Mouse (Mus musculus): ENCODE results near the gene Slc6a11. TPM values are rescaled to one million over a fixed set of nuclear protein-coding genes. Genes with fewer than 3 reads are reported as not detected.

Slc6a11 gene
- polyA plus RNA-seq, 1 experiment from 2014 or later = 0.91 TPM

DNA sequence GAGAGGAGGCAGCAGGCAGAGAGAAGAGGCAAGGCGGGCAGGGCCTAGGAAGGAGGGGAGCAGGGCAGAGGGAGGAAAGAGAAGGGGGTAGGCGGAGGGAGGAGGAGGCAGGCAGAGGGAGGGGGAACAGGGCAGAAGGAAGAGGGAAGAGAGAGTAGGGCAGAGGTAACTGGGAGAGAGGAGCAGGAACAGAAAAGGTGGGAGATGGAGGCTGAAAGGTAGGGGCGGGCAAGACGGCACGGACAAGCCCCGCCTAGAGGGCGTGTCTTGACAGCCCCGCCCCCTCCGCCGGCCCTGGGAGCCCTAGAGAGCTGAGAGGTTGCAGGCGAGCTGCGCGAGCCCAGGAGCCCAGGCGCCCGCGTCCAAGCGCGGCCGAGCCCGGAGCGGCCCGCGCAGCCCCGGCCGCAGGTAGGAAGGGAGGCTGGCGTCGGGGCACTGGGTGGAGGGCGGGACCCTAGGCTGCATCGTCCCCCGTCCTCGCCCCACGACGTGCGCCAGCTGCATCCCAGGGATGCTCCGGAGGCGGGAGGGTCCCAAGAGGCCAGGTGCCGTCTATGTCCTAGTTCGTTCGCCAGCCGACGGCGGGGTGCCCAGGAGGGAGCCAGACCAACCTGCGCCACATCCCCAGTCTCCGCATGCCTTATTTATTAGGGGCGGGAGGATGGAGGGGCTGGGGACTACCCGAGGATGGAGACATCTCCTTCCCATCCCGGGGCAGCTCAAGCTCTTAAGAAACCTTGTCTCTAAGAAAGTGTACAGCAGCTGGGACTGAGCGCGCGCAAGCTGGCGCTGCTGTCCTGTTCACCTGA is 151.6 kb downstream of the Slc6a11 start, which contains the start of gene Slc6a1:
Slc6a1 (plus strand) TSS at position 167 of the 809 bp plus-strand sequence.
- Histone ChIP-seq H3K36me3 (ENCODE audit: control insufficient read depth, insufficient read depth, low read length) (no peaks in the 10 kb centered on the region), H3K4me2 (replicated peaks; ENCODE audit: low read depth, low read length) (peak within 1 kb of the TSS; percentile 68), H3K27me3 (ENCODE audit: control insufficient read depth, insufficient read depth, low read length) (peaks cover 29% of the 10 kb centered on the region), H3K9me3 (ENCODE audit: control insufficient read depth, low read length) (no peaks in the 10 kb centered on the region), H3K4me3 (ENCODE audit: low read depth, low read length) (peak within 1 kb of the TSS; percentile 54), H3K9ac (ENCODE audit: low read depth, low read length) (peak within 1 kb of the TSS; percentile 74), H3K27ac (ENCODE audit: low read depth, low read length) (no peak within 1 kb of the TSS), H3K4me1 (replicated peaks; ENCODE audit: control insufficient read depth, insufficient read depth, low read length) (peaks cover 7% of the 10 kb centered on the region; the same call in 1 of the 2 replicates)
- ATAC-seq (ENCODE audit: low FRiP score) (peak; percentile 92), DNase-seq (ENCODE audit: low spot score) (peak; percentile 87)
- 1% methylated on average over 43 of the region's 51 CpGs for WGBS

DNA sequence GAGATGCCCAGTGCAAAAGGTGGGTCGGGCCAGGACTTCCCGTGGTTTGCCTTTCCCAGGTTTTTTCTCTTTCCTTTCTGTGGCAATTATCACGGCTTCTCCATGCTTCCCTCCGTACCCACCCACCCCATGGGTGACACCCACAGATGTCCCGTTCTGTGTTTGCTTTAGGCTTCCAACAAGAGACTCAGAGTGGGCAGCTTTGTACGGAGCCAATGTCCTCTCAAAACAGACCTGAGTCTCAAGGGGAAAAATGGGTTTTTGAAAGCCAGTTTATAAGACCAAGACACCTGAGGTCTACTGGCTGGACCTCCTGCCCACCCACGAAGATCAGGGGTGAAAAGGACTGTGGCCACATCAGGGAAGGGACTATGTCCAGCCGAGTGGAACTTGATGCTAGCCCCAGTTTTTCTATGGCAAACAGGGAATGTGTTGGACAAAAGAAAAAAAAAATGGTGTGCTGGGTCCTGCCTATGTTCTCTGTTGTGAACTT is 152.3 kb downstream of the Slc6a11 start:
- peak overlapping the region; percentile 68 for H3K4me2 ChIP-seq (replicated peaks; ENCODE audit: low read depth, low read length)
- H3K27me3 ChIP-seq (ENCODE audit: control insufficient read depth, insufficient read depth, low read length) = peaks cover 29% of the 10 kb centered on the region
- no peaks in the 10 kb centered on the region for H3K9me3 ChIP-seq (ENCODE audit: control insufficient read depth, low read length)
- 15% methylated on average over 8 of the region's 8 CpGs for WGBS
- H3K4me3 ChIP-seq (ENCODE audit: low read depth, low read length) = peak overlapping the region; percentile 54
- peaks cover 7% of the 10 kb centered on the region; the same call in 1 of the 2 replicates for H3K4me1 ChIP-seq (replicated peaks; ENCODE audit: control insufficient read depth, insufficient read depth, low read length)
- no peak for ATAC-seq (ENCODE audit: low FRiP score)
- H3K9ac ChIP-seq (ENCODE audit: low read depth, low read length) = peak overlapping the region; percentile 74
- DNase-seq (ENCODE audit: low spot score) = peak; percentile 40
- H3K27ac ChIP-seq (ENCODE audit: low read depth, low read length) = no peak overlapping the region
- no peaks in the 10 kb centered on the region for H3K36me3 ChIP-seq (ENCODE audit: control insufficient read depth, insufficient read depth, low read length)

DNA sequence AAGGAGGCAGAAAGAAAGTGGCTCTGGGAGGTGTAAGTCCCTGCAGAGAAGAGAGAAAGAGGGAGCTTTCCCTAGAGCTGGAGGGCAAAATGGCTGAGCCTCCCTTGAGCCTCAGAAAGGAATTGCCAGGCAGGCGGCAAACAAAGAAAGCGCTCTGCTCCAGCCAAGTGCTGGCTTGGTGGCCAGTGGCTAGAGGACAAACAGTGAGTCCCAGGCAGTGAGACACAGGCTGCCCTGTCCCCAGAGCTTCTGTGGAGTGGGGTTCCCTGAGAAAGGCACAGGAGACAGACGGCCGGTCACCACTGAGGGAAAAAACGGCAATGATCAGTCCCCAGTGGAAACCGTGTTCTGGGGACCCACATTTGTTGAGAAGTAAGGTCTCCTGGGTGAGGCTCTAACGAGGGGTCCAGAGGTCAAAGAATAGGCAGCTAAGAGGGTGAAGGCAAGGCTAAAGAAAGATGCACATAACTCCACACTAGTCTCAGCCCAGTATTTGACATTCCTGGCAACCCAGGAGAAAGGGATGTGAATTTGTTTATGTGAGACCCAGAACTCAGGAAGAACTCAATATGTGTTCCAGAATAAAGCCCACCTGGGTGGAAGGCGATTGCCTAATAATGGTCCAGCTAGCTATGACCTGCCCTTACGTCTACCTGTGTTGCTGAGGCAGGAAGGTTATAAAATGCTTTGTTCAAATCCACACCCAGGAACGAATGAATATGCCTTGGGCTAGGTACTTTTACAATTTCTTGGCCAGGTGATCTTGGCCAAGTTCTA is 153.1 kb downstream of the Slc6a11 start:
- H3K27me3 ChIP-seq (ENCODE audit: control insufficient read depth, insufficient read depth, low read length) = peaks cover 29% of the 10 kb centered on the region
- H3K4me1 ChIP-seq (replicated peaks; ENCODE audit: control insufficient read depth, insufficient read depth, low read length) = peaks cover 7% of the 10 kb centered on the region; the same call in 1 of the 2 replicates
- peak overlapping the region; percentile 74 for H3K9ac ChIP-seq (ENCODE audit: low read depth, low read length)
- WGBS = 51% methylated on average over 10 of the region's 10 CpGs
- H3K4me3 ChIP-seq (ENCODE audit: low read depth, low read length) = peak overlapping the region; percentile 54
- peak overlapping the region; percentile 68 for H3K4me2 ChIP-seq (replicated peaks; ENCODE audit: low read depth, low read length)
- H3K9me3 ChIP-seq (ENCODE audit: control insufficient read depth, low read length) = no peaks in the 10 kb centered on the region
- peak; percentile 42 for DNase-seq (ENCODE audit: low spot score)
- H3K27ac ChIP-seq (ENCODE audit: low read depth, low read length) = 0 out of 2 replicates have a peak overlapping the region, but pooled peaks have one; percentile 5
- ATAC-seq (ENCODE audit: low FRiP score) = no peak
- no peaks in the 10 kb centered on the region for H3K36me3 ChIP-seq (ENCODE audit: control insufficient read depth, insufficient read depth, low read length)

DNA sequence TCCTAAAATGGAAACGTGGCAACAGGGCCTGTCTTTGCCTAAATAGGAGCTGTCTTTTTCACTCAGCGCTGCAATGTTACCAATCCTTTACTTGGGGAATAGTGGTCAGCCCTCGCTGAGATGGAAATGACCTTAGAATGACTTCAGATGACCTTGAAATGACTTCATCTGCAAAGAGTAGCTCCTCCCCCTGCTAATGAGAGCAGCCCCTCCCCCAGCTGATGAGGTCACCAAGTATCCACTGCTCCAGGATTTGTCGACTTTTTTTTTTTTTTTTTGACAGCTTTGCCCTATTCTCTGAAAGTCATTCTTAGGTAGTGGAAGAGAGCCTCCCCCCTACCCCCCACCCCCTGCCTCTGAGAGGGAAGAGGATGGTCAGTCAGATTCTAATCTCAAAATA is 154.4 kb downstream of the Slc6a11 start:
- no peaks in the 10 kb centered on the region for H3K9me3 ChIP-seq (ENCODE audit: control insufficient read depth, low read length)
- no peak overlapping the region for H3K9ac ChIP-seq (ENCODE audit: low read depth, low read length)
- ATAC-seq (ENCODE audit: low FRiP score) (no peak), DNase-seq (ENCODE audit: low spot score) (no peak)
- peaks cover 19% of the 10 kb centered on the region for H3K4me1 ChIP-seq (replicated peaks; ENCODE audit: control insufficient read depth, insufficient read depth, low read length)
- H3K4me3 ChIP-seq (ENCODE audit: low read depth, low read length) = no peak overlapping the region
- no peak overlapping the region for H3K27ac ChIP-seq (ENCODE audit: low read depth, low read length)
- H3K36me3 ChIP-seq (ENCODE audit: control insufficient read depth, insufficient read depth, low read length) = no peaks in the 10 kb centered on the region
- no peak overlapping the region for H3K4me2 ChIP-seq (replicated peaks; ENCODE audit: low read depth, low read length)
- WGBS = 31% methylated on average over 4 of the region's 4 CpGs
- H3K27me3 ChIP-seq (ENCODE audit: control insufficient read depth, insufficient read depth, low read length) = peaks cover 27% of the 10 kb centered on the region

DNA sequence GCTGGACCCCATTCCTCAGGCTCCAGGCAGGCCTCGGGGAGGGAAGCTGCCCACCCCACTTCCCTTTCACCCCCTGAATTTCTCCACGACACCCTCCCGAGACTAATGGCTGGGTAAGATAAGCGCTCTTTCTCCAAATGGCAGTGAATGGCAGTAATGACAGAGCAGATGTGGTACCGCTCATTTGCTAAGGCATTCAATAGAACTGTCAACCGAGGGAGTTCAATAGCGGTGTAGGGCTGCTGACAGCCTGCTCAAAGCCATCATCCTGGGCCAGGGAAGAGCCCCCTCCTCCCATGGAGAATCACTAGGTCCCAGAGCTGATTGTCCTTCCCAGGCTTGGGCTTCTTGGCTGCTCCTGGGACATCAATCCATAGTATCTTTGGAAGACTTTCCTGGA is 158.1 kb downstream of the Slc6a11 start:
- H3K9me3 ChIP-seq (ENCODE audit: control insufficient read depth, low read length) = no peaks in the 10 kb centered on the region
- no peak overlapping the region for H3K4me2 ChIP-seq (replicated peaks; ENCODE audit: low read depth, low read length)
- no peak overlapping the region for H3K9ac ChIP-seq (ENCODE audit: low read depth, low read length)
- WGBS = 19% methylated on average over 7 of the region's 7 CpGs
- ATAC-seq (ENCODE audit: low FRiP score) (peak; percentile 51), DNase-seq (ENCODE audit: low spot score) (peak; percentile 44)
- H3K27ac ChIP-seq (ENCODE audit: low read depth, low read length) = peak overlapping the region; percentile 61
- H3K4me1 ChIP-seq (replicated peaks; ENCODE audit: control insufficient read depth, insufficient read depth, low read length) = peaks cover 26% of the 10 kb centered on the region
- no peaks in the 10 kb centered on the region for H3K36me3 ChIP-seq (ENCODE audit: control insufficient read depth, insufficient read depth, low read length)
- peaks cover 10% of the 10 kb centered on the region for H3K27me3 ChIP-seq (ENCODE audit: control insufficient read depth, insufficient read depth, low read length)
- no peak overlapping the region for H3K4me3 ChIP-seq (ENCODE audit: low read depth, low read length)

DNA sequence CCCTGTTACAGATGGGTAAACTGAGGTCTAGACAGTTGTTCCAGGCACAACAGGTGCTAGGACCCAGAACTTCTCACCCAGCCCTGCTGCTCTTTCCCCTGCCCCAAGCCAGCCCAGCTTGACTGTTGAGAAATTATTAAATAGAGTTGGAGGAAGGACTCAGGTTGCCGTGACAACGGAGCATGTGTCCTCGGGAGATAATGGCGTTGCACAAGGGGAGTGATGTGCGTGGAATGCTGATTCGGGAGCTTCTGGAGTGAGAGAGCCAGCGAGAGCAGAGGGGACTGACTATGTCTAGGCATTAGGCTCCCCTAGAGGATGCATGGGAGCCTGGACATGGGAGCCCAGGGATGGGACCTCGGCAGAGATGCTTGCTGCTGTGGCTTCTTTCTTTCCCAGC is 159.1 kb downstream of the Slc6a11 start:
- no peak overlapping the region for H3K4me3 ChIP-seq (ENCODE audit: low read depth, low read length)
- peak overlapping the region; percentile 31; the same call in 1 of the 2 replicates for H3K9ac ChIP-seq (ENCODE audit: low read depth, low read length)
- peak overlapping the region; percentile 85 for H3K27ac ChIP-seq (ENCODE audit: low read depth, low read length)
- DNase-seq (ENCODE audit: low spot score) = peak; percentile 92
- WGBS = 38% methylated on average over 8 of the region's 8 CpGs
- H3K36me3 ChIP-seq (ENCODE audit: control insufficient read depth, insufficient read depth, low read length) = no peaks in the 10 kb centered on the region
- peaks cover 2% of the 10 kb centered on the region; the same call in 1 of the 2 replicates for H3K27me3 ChIP-seq (ENCODE audit: control insufficient read depth, insufficient read depth, low read length)
- H3K4me1 ChIP-seq (replicated peaks; ENCODE audit: control insufficient read depth, insufficient read depth, low read length) = peaks cover 25% of the 10 kb centered on the region
- peak overlapping the region; percentile 17; the same call in 1 of the 2 replicates for H3K4me2 ChIP-seq (replicated peaks; ENCODE audit: low read depth, low read length)
- peak; percentile 88 for ATAC-seq (ENCODE audit: low FRiP score)
- no peaks in the 10 kb centered on the region for H3K9me3 ChIP-seq (ENCODE audit: control insufficient read depth, low read length)

DNA sequence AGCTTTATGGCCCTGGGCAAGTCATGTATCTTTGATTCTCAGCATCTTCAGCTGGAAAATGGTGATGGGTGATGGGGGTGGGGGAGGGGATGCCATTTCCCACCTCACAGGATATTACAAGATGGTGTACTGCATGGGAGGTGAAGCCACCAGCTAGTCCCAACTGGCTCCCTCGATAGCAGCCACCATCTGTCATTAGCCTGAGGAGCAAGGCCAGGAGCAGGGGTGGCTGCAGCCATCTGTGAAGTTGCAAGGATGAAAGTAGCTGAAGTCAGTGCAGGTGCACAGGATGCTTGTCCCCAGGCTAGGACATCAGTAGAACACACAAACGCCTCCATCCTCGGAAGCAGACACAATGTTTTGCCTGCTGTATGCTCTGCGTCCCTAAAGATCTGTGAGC is 159.9 kb downstream of the Slc6a11 start:
- 50% methylated on average over 4 of the region's 4 CpGs for WGBS
- Histone ChIP-seq H3K27ac (ENCODE audit: low read depth, low read length) (peak overlapping the region; percentile 85), H3K36me3 (ENCODE audit: control insufficient read depth, insufficient read depth, low read length) (no peaks in the 10 kb centered on the region), H3K4me1 (replicated peaks; ENCODE audit: control insufficient read depth, insufficient read depth, low read length) (peaks cover 23% of the 10 kb centered on the region), H3K4me2 (replicated peaks; ENCODE audit: low read depth, low read length) (no peak overlapping the region), H3K4me3 (ENCODE audit: low read depth, low read length) (no peak overlapping the region), H3K9me3 (ENCODE audit: control insufficient read depth, low read length) (no peaks in the 10 kb centered on the region), H3K9ac (ENCODE audit: low read depth, low read length) (0 out of 2 replicates have a peak overlapping the region, but pooled peaks have one; percentile 31), H3K27me3 (ENCODE audit: control insufficient read depth, insufficient read depth, low read length) (no peaks in the 10 kb centered on the region; the same call in 1 of the 2 replicates)
- DNase-seq (ENCODE audit: low spot score) (peak; percentile 33), ATAC-seq (ENCODE audit: low FRiP score) (peak; percentile 44)

DNA sequence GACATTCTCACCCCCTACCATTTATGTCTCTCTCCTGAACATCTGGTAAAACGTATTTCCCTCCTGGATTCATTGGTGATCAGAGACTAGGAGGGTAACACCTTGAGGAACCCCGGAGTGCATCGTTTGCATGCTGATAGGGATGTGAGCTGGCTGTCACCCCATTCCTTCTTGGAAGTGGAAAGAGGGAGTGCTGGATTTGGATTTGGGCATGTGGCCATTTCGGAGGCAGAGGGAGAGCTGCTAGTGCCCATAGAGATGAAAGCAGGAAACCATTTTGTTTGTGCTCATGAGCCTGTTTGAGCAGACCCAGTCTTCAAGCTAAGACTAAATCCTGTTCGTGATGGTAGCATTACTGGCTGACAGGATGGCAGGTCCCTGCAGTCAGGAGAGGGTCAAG is 160.4 kb downstream of the Slc6a11 start:
- Histone ChIP-seq H3K9ac (ENCODE audit: low read depth, low read length) (no peak overlapping the region), H3K36me3 (ENCODE audit: control insufficient read depth, insufficient read depth, low read length) (no peaks in the 10 kb centered on the region), H3K27ac (ENCODE audit: low read depth, low read length) (peak overlapping the region; percentile 85), H3K27me3 (ENCODE audit: control insufficient read depth, insufficient read depth, low read length) (no peaks in the 10 kb centered on the region), H3K4me1 (replicated peaks; ENCODE audit: control insufficient read depth, insufficient read depth, low read length) (peaks cover 23% of the 10 kb centered on the region), H3K9me3 (ENCODE audit: control insufficient read depth, low read length) (no peaks in the 10 kb centered on the region), H3K4me2 (replicated peaks; ENCODE audit: low read depth, low read length) (no peak overlapping the region), H3K4me3 (ENCODE audit: low read depth, low read length) (no peak overlapping the region)
- no peak for ATAC-seq (ENCODE audit: low FRiP score)
- no peak for DNase-seq (ENCODE audit: low spot score)
- 50% methylated on average over 5 of the region's 5 CpGs for WGBS
